Mouse (Mus musculus): ENCODE data around the gene Gpc5. TPM values are rescaled to one million over a fixed set of nuclear protein-coding genes. Genes with fewer than 3 reads are reported as not detected.

The Gpc5 gene
- polyA plus RNA-seq, 1 experiment = not detected

GRCm38 (mm10) chr14:116186981-116187380, 1095.0 kb downstream of the Gpc5 start:
- Histone ChIP-seq H3K36me3 (ENCODE audit: control insufficient read depth) (no peaks in the 10 kb centered on the region), H3K27me3 (ENCODE audit: control insufficient read depth) (no peaks in the 10 kb centered on the region), H3K9me3 (ENCODE audit: control insufficient read depth, low read length) (no peaks in the 10 kb centered on the region), H3K4me3 (replicated peaks) (no peak overlapping the region), H3K4me1 (ENCODE audit: control insufficient read depth) (no peaks in the 10 kb centered on the region)
- TF ChIP-seq GATA1 (IDR thresholded peaks at IDR 0.05; ENCODE audit: low read length) = no peak

- TF ChIP-seq TAL1 (IDR thresholded peaks at IDR 0.05; ENCODE audit: low read length) (no peak), GATA1 (IDR thresholded peaks at IDR 0.05; ENCODE audit: low read length) (no peak)
- Histone ChIP-seq H3K27me3 (ENCODE audit: control insufficient read depth) (no peaks in the 10 kb centered on the region), H3K4me3 (replicated peaks) (no peak overlapping the region), H3K4me1 (ENCODE audit: control insufficient read depth) (no peaks in the 10 kb centered on the region), H3K9me3 (ENCODE audit: control insufficient read depth, low read length) (no peaks in the 10 kb centered on the region; the same call in 1 of the 2 replicates), H3K36me3 (ENCODE audit: control insufficient read depth) (no peaks in the 10 kb centered on the region)
Measured at GRCm38 (mm10) chr14:116206977-116207376, 1115.0 kb downstream of the Gpc5 start.

GRCm38 (mm10) chr14:116208581-116208980, 1116.6 kb downstream of the Gpc5 start:
- no peak overlapping the region for H3K4me3 ChIP-seq (replicated peaks)
- no peaks in the 10 kb centered on the region; the same call in 1 of the 2 replicates for H3K9me3 ChIP-seq (ENCODE audit: control insufficient read depth, low read length)
- no peaks in the 10 kb centered on the region for H3K36me3 ChIP-seq (ENCODE audit: control insufficient read depth)
- H3K4me1 ChIP-seq (ENCODE audit: control insufficient read depth) = no peaks in the 10 kb centered on the region
- no peaks in the 10 kb centered on the region for H3K27me3 ChIP-seq (ENCODE audit: control insufficient read depth)
- no peak for TF ChIP-seq TAL1 (IDR thresholded peaks at IDR 0.05; ENCODE audit: low read length)
- no peak for TF ChIP-seq GATA1 (IDR thresholded peaks at IDR 0.05; ENCODE audit: low read length)

- Histone ChIP-seq H3K4me1 (ENCODE audit: control insufficient read depth) (no peaks in the 10 kb centered on the region), H3K27me3 (ENCODE audit: control insufficient read depth) (no peaks in the 10 kb centered on the region), H3K9me3 (ENCODE audit: control insufficient read depth, low read length) (no peaks in the 10 kb centered on the region; the same call in 1 of the 2 replicates), H3K36me3 (ENCODE audit: control insufficient read depth) (no peaks in the 10 kb centered on the region), H3K4me3 (replicated peaks) (no peak overlapping the region)
- TF ChIP-seq GATA1 (IDR thresholded peaks at IDR 0.05; ENCODE audit: low read length) (no peak), TAL1 (IDR thresholded peaks at IDR 0.05; ENCODE audit: low read length) (no peak)
Measured at GRCm38 (mm10) chr14:116209045-116209444, 1117.0 kb downstream of the Gpc5 start.

- Histone ChIP-seq H3K36me3 (ENCODE audit: control insufficient read depth) (no peaks in the 10 kb centered on the region), H3K9me3 (ENCODE audit: control insufficient read depth, low read length) (no peaks in the 10 kb centered on the region; the same call in 1 of the 2 replicates), H3K4me3 (replicated peaks) (no peak overlapping the region), H3K27me3 (ENCODE audit: control insufficient read depth) (no peaks in the 10 kb centered on the region), H3K4me1 (ENCODE audit: control insufficient read depth) (no peaks in the 10 kb centered on the region)
- no peak for TF ChIP-seq TAL1 (IDR thresholded peaks at IDR 0.05; ENCODE audit: low read length)
- no peak for TF ChIP-seq GATA1 (IDR thresholded peaks at IDR 0.05; ENCODE audit: low read length)
Measured at GRCm38 (mm10) chr14:116210304-116210703, 1118.3 kb downstream of the Gpc5 start.

- Histone ChIP-seq H3K36me3 (ENCODE audit: control insufficient read depth) (no peaks in the 10 kb centered on the region), H3K4me3 (replicated peaks) (no peak overlapping the region), H3K4me1 (ENCODE audit: control insufficient read depth) (no peaks in the 10 kb centered on the region), H3K9me3 (ENCODE audit: control insufficient read depth, low read length) (no peaks in the 10 kb centered on the region; the same call in 1 of the 2 replicates), H3K27me3 (ENCODE audit: control insufficient read depth) (no peaks in the 10 kb centered on the region)
- TF ChIP-seq TAL1 (IDR thresholded peaks at IDR 0.05; ENCODE audit: low read length) (no peak), GATA1 (IDR thresholded peaks at IDR 0.05; ENCODE audit: low read length) (no peak)
Measured at GRCm38 (mm10) chr14:116212029-116212428, 1120.0 kb downstream of the Gpc5 start.

GRCm38 (mm10) chr14:116258126-116258525, 1166.1 kb downstream of the Gpc5 start:
- Histone ChIP-seq H3K4me3 (replicated peaks) (no peak overlapping the region), H3K4me1 (ENCODE audit: control insufficient read depth) (no peaks in the 10 kb centered on the region), H3K36me3 (ENCODE audit: control insufficient read depth) (no peaks in the 10 kb centered on the region), H3K27me3 (ENCODE audit: control insufficient read depth) (no peaks in the 10 kb centered on the region), H3K9me3 (ENCODE audit: control insufficient read depth, low read length) (no peaks in the 10 kb centered on the region)
- TF ChIP-seq TAL1 (IDR thresholded peaks at IDR 0.05; ENCODE audit: low read length) (no peak), GATA1 (IDR thresholded peaks at IDR 0.05; ENCODE audit: low read length) (no peak)

GRCm38 (mm10) chr14:116308541-116308940, 1216.5 kb downstream of the Gpc5 start:
- Histone ChIP-seq H3K27me3 (ENCODE audit: control insufficient read depth) (no peaks in the 10 kb centered on the region), H3K9me3 (ENCODE audit: control insufficient read depth, low read length) (0 out of 2 replicates have a peak, but pooled peaks cover 2% of the 10 kb centered on the region), H3K4me3 (replicated peaks) (no peak overlapping the region), H3K36me3 (ENCODE audit: control insufficient read depth) (no peaks in the 10 kb centered on the region), H3K4me1 (ENCODE audit: control insufficient read depth) (no peaks in the 10 kb centered on the region)
- TF ChIP-seq TAL1 (IDR thresholded peaks at IDR 0.05; ENCODE audit: low read length) (no peak), GATA1 (IDR thresholded peaks at IDR 0.05; ENCODE audit: low read length) (no peak)

GRCm38 (mm10) chr14:116317491-116317890, 1225.5 kb downstream of the Gpc5 start:
- Histone ChIP-seq H3K27me3 (ENCODE audit: control insufficient read depth) (no peaks in the 10 kb centered on the region), H3K4me1 (ENCODE audit: control insufficient read depth) (no peaks in the 10 kb centered on the region), H3K36me3 (ENCODE audit: control insufficient read depth) (no peaks in the 10 kb centered on the region), H3K4me3 (replicated peaks) (no peak overlapping the region), H3K9me3 (ENCODE audit: control insufficient read depth, low read length) (no peaks in the 10 kb centered on the region)
- no peak for TF ChIP-seq TAL1 (IDR thresholded peaks at IDR 0.05; ENCODE audit: low read length)
- TF ChIP-seq GATA1 (IDR thresholded peaks at IDR 0.05; ENCODE audit: low read length) = no peak

- Histone ChIP-seq H3K4me1 (ENCODE audit: control insufficient read depth) (no peaks in the 10 kb centered on the region), H3K27me3 (ENCODE audit: control insufficient read depth) (no peaks in the 10 kb centered on the region), H3K9me3 (ENCODE audit: control insufficient read depth, low read length) (no peaks in the 10 kb centered on the region; the same call in 1 of the 2 replicates), H3K4me3 (replicated peaks) (no peak overlapping the region), H3K36me3 (ENCODE audit: control insufficient read depth) (no peaks in the 10 kb centered on the region)
- TF ChIP-seq TAL1 (IDR thresholded peaks at IDR 0.05; ENCODE audit: low read length) (no peak), GATA1 (IDR thresholded peaks at IDR 0.05; ENCODE audit: low read length) (no peak)
Measured at GRCm38 (mm10) chr14:116336182-116336581, 1244.2 kb downstream of the Gpc5 start.
